Mouse (Mus musculus): Measurements from ENCODE around the gene Tchhl1. TPM values are rescaled to one million over a fixed set of nuclear protein-coding genes. Genes with fewer than 3 reads are reported as not detected.

The Tchhl1 gene
- polyA plus RNA-seq, 1 experiment from 2014 or later, result not detected

- Histone ChIP-seq H3K4me3 (replicated peaks; ENCODE audit: low read depth, low read length) (peak overlapping the region; percentile 63), H3K9me3 (ENCODE audit: control insufficient read depth, low read length) (no peaks in the 10 kb centered on the region), H3K27ac (replicated peaks; ENCODE audit: low read depth, low read length) (no peak overlapping the region), H3K4me1 (ENCODE audit: control insufficient read depth, insufficient read depth, low read length) (peaks cover 7% of the 10 kb centered on the region), H3K9ac (replicated peaks; ENCODE audit: low read length) (peak overlapping the region; percentile 34; the same call in 1 of the 2 replicates), H3K36me3 (ENCODE audit: control insufficient read depth, insufficient read depth, low read length) (no peaks in the 10 kb centered on the region), H3K27me3 (ENCODE audit: control insufficient read depth, insufficient read depth, low read length) (peaks cover 33% of the 10 kb centered on the region), H3K4me2 (ENCODE audit: low read length) (peak overlapping the region; percentile 94)
- under 1% methylated on average over 59 of the region's 59 CpGs for WGBS
- DNase-seq (peak; percentile 85), ATAC-seq (ENCODE audit: low FRiP score, low TSS enrichment) (peak; percentile 47)
Measured at GRCm38 (mm10) chr3:93447138-93447841, 21.3 kb upstream of the Tchhl1 start.

GRCm38 (mm10) chr3:93466556-93466955 is 2.0 kb upstream of the Tchhl1 start:
- no peak for DNase-seq
- 80% methylated on average over 3 of the region's 3 CpGs for WGBS

GRCm38 (mm10) chr3:93467130-93467529 is 1.4 kb upstream of the Tchhl1 start:
- H3K9ac ChIP-seq (replicated peaks; ENCODE audit: low read length), result no peak overlapping the region
- 95% methylated on average over 4 of the region's 4 CpGs for WGBS

More at GRCm38 (mm10) chr3:93466556-93466955, 2.0 kb upstream of the Tchhl1 start:
- no peaks in the 10 kb centered on the region for H3K9me3 ChIP-seq (ENCODE audit: control insufficient read depth, low read length)
- H3K36me3 ChIP-seq (ENCODE audit: control insufficient read depth, insufficient read depth, low read length), result no peaks in the 10 kb centered on the region
- H3K4me1 ChIP-seq (ENCODE audit: control insufficient read depth, insufficient read depth, low read length), result no peaks in the 10 kb centered on the region
- H3K27ac ChIP-seq (replicated peaks; ENCODE audit: low read depth, low read length), result no peak overlapping the region
- no peak for ATAC-seq (ENCODE audit: low FRiP score, low TSS enrichment)
- no peaks in the 10 kb centered on the region for H3K27me3 ChIP-seq (ENCODE audit: control insufficient read depth, insufficient read depth, low read length)
- H3K4me2 ChIP-seq (ENCODE audit: low read length), result no peak overlapping the region
- H3K4me3 ChIP-seq (replicated peaks; ENCODE audit: low read depth, low read length), result no peak overlapping the region
- no peak overlapping the region for H3K9ac ChIP-seq (replicated peaks; ENCODE audit: low read length)

GRCm38 (mm10) chr3:93469629-93470028 is 1.1 kb downstream of the Tchhl1 start:
- H3K9me3 ChIP-seq (ENCODE audit: control insufficient read depth, low read length), result no peaks in the 10 kb centered on the region
- no peak overlapping the region for H3K9ac ChIP-seq (replicated peaks; ENCODE audit: low read length)
- DNase-seq, result no peak
- H3K27ac ChIP-seq (replicated peaks; ENCODE audit: low read depth, low read length), result no peak overlapping the region
- WGBS, result 83% methylated on average over 3 of the region's 3 CpGs
- no peak overlapping the region for H3K4me2 ChIP-seq (ENCODE audit: low read length)
- H3K4me1 ChIP-seq (ENCODE audit: control insufficient read depth, insufficient read depth, low read length), result no peaks in the 10 kb centered on the region
- H3K36me3 ChIP-seq (ENCODE audit: control insufficient read depth, insufficient read depth, low read length), result no peaks in the 10 kb centered on the region
- H3K27me3 ChIP-seq (ENCODE audit: control insufficient read depth, insufficient read depth, low read length), result no peaks in the 10 kb centered on the region
- ATAC-seq (ENCODE audit: low FRiP score, low TSS enrichment), result no peak
- no peak overlapping the region for H3K4me3 ChIP-seq (replicated peaks; ENCODE audit: low read depth, low read length)

More at GRCm38 (mm10) chr3:93467130-93467529, 1.4 kb upstream of the Tchhl1 start:
- Histone ChIP-seq H3K4me3 (replicated peaks; ENCODE audit: low read depth, low read length) (no peak overlapping the region), H3K9me3 (ENCODE audit: control insufficient read depth, low read length) (no peaks in the 10 kb centered on the region), H3K4me2 (ENCODE audit: low read length) (no peak overlapping the region), H3K27ac (replicated peaks; ENCODE audit: low read depth, low read length) (no peak overlapping the region), H3K27me3 (ENCODE audit: control insufficient read depth, insufficient read depth, low read length) (no peaks in the 10 kb centered on the region), H3K36me3 (ENCODE audit: control insufficient read depth, insufficient read depth, low read length) (no peaks in the 10 kb centered on the region), H3K4me1 (ENCODE audit: control insufficient read depth, insufficient read depth, low read length) (no peaks in the 10 kb centered on the region)
- DNase-seq, result no peak
- ATAC-seq (ENCODE audit: low FRiP score, low TSS enrichment), result no peak

- no peak overlapping the region for H3K9ac ChIP-seq (replicated peaks; ENCODE audit: low read length)
- no peak for ATAC-seq (ENCODE audit: low FRiP score, low TSS enrichment)
- WGBS, result 91% methylated on average over 1 of the region's 1 CpGs
Measured at GRCm38 (mm10) chr3:93480053-93480452, 11.5 kb downstream of the Tchhl1 start.

GRCm38 (mm10) chr3:93481982-93482616 is 13.5 kb downstream of the Tchhl1 start:
- Histone ChIP-seq H3K9ac (replicated peaks; ENCODE audit: low read length) (no peak overlapping the region), H3K36me3 (ENCODE audit: control insufficient read depth, insufficient read depth, low read length) (no peaks in the 10 kb centered on the region), H3K27ac (replicated peaks; ENCODE audit: low read depth, low read length) (no peak overlapping the region), H3K9me3 (ENCODE audit: control insufficient read depth, low read length) (no peaks in the 10 kb centered on the region), H3K4me3 (replicated peaks; ENCODE audit: low read depth, low read length) (no peak overlapping the region), H3K4me2 (ENCODE audit: low read length) (no peak overlapping the region), H3K27me3 (ENCODE audit: control insufficient read depth, insufficient read depth, low read length) (no peaks in the 10 kb centered on the region), H3K4me1 (ENCODE audit: control insufficient read depth, insufficient read depth, low read length) (no peaks in the 10 kb centered on the region)
- 88% methylated on average over 2 of the region's 2 CpGs for WGBS
- no peak for ATAC-seq (ENCODE audit: low FRiP score, low TSS enrichment)
- DNase-seq, result no peak

More at GRCm38 (mm10) chr3:93480053-93480452, 11.5 kb downstream of the Tchhl1 start:
- H3K4me3 ChIP-seq (replicated peaks; ENCODE audit: low read depth, low read length), result no peak overlapping the region
- no peak for DNase-seq
- H3K36me3 ChIP-seq (ENCODE audit: control insufficient read depth, insufficient read depth, low read length), result no peaks in the 10 kb centered on the region
- H3K4me1 ChIP-seq (ENCODE audit: control insufficient read depth, insufficient read depth, low read length), result no peaks in the 10 kb centered on the region
- no peak overlapping the region for H3K4me2 ChIP-seq (ENCODE audit: low read length)
- no peak overlapping the region for H3K27ac ChIP-seq (replicated peaks; ENCODE audit: low read depth, low read length)
- H3K27me3 ChIP-seq (ENCODE audit: control insufficient read depth, insufficient read depth, low read length), result no peaks in the 10 kb centered on the region
- no peaks in the 10 kb centered on the region for H3K9me3 ChIP-seq (ENCODE audit: control insufficient read depth, low read length)

GRCm38 (mm10) chr3:93485611-93486010 is 17.1 kb downstream of the Tchhl1 start:
- Histone ChIP-seq H3K4me2 (ENCODE audit: low read length) (no peak overlapping the region), H3K9ac (replicated peaks; ENCODE audit: low read length) (no peak overlapping the region), H3K9me3 (ENCODE audit: control insufficient read depth, low read length) (no peaks in the 10 kb centered on the region), H3K27me3 (ENCODE audit: control insufficient read depth, insufficient read depth, low read length) (no peaks in the 10 kb centered on the region), H3K4me3 (replicated peaks; ENCODE audit: low read depth, low read length) (no peak overlapping the region), H3K27ac (replicated peaks; ENCODE audit: low read depth, low read length) (no peak overlapping the region), H3K4me1 (ENCODE audit: control insufficient read depth, insufficient read depth, low read length) (no peaks in the 10 kb centered on the region), H3K36me3 (ENCODE audit: control insufficient read depth, insufficient read depth, low read length) (no peaks in the 10 kb centered on the region)
- ATAC-seq (ENCODE audit: low FRiP score, low TSS enrichment) (no peak), DNase-seq (no peak)
- 90% methylated on average over 3 of the region's 3 CpGs for WGBS

- Histone ChIP-seq H3K4me2 (ENCODE audit: low read length) (no peak overlapping the region), H3K36me3 (ENCODE audit: control insufficient read depth, insufficient read depth, low read length) (no peaks in the 10 kb centered on the region), H3K27me3 (ENCODE audit: control insufficient read depth, insufficient read depth, low read length) (no peaks in the 10 kb centered on the region), H3K9me3 (ENCODE audit: control insufficient read depth, low read length) (no peaks in the 10 kb centered on the region), H3K4me1 (ENCODE audit: control insufficient read depth, insufficient read depth, low read length) (no peaks in the 10 kb centered on the region), H3K9ac (replicated peaks; ENCODE audit: low read length) (no peak overlapping the region), H3K4me3 (replicated peaks; ENCODE audit: low read depth, low read length) (no peak overlapping the region), H3K27ac (replicated peaks; ENCODE audit: low read depth, low read length) (no peak overlapping the region)
- DNase-seq (no peak), ATAC-seq (ENCODE audit: low FRiP score, low TSS enrichment) (no peak)
- 89% methylated on average over 2 of the region's 2 CpGs for WGBS
Measured at GRCm38 (mm10) chr3:93488541-93488940, 20.0 kb downstream of the Tchhl1 start.

- Histone ChIP-seq H3K4me1 (ENCODE audit: control insufficient read depth, insufficient read depth, low read length) (no peaks in the 10 kb centered on the region), H3K9ac (replicated peaks; ENCODE audit: low read length) (no peak overlapping the region), H3K27ac (replicated peaks; ENCODE audit: low read depth, low read length) (no peak overlapping the region), H3K4me3 (replicated peaks; ENCODE audit: low read depth, low read length) (no peak overlapping the region), H3K9me3 (ENCODE audit: control insufficient read depth, low read length) (no peaks in the 10 kb centered on the region), H3K36me3 (ENCODE audit: control insufficient read depth, insufficient read depth, low read length) (no peaks in the 10 kb centered on the region), H3K27me3 (ENCODE audit: control insufficient read depth, insufficient read depth, low read length) (no peaks in the 10 kb centered on the region), H3K4me2 (ENCODE audit: low read length) (no peak overlapping the region)
- ATAC-seq (ENCODE audit: low FRiP score, low TSS enrichment) (no peak), DNase-seq (no peak)
- 73% methylated on average over 3 of the region's 3 CpGs for WGBS
Measured at GRCm38 (mm10) chr3:93492176-93492575, 23.6 kb downstream of the Tchhl1 start.
